Mouse (Mus musculus) embryo, embryonic 10 days (tissue): ENCODE measurements around the gene Phf1.
"Not testable (repeated sequence)": the region's sequence is repeated elsewhere in the genome, so short reads cannot be mapped to it uniquely, and the experiment has no call there.

Source experiments
- DNase-seq: peaks from one replicate; pipeline ENCODE4 v3.0.0-alpha.2; 2015; ENCODE audit warnings: low spot score

Phf1 gene

DNA sequence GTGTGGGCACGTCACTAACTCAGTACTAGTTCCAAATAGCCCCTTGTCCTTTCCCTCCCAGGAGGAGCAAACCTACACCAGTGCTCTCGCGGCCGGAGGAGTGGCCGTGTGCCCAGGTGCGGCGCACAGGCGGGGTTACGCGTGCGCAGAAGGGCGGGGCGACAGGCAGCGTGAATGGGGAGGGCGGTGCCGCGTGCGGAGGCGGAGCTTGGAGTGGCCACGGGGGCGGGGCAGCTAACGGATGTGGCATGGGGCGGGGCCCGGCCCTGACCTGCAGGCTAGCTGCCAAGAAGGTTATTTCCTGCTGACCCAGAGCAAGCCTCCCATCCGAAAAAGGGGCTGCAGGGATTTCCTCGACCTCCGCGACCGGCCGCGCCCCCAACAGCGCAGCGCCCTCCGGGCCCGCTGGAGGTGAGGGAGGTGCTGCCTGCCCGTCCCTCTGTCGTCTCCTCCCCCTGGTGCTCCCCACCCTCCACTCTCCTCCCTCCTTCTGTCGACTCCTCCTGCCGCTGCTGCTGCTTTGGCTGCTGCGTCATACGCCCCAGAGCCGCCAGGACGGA, at the start of gene Phf1:
TSS of gene Phf1 (plus strand) at position 214 of the 560 bp plus-strand sequence.
- peak; percentile 96 for DNase-seq

DNA sequence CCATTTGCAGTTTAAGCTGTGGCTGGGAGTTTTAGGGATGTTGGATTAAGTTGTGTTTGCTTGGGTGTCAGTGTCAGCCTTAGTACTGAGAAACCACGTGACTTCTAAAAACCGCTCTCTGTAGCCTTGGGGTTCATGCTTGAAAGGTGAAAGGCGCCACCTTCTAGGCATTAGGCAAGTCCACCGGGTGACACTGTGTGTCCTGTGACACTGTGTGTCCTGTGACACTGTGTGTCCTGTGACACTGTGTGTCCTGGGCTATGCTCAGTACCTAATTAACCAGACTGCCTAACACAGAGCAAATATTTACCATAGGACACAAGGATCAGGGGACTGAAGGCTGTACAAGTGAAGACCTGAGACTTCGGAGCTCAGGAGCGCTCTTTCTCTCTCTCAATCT, 49.3 kb upstream of the Phf1 start:
- no peak for DNase-seq

DNA sequence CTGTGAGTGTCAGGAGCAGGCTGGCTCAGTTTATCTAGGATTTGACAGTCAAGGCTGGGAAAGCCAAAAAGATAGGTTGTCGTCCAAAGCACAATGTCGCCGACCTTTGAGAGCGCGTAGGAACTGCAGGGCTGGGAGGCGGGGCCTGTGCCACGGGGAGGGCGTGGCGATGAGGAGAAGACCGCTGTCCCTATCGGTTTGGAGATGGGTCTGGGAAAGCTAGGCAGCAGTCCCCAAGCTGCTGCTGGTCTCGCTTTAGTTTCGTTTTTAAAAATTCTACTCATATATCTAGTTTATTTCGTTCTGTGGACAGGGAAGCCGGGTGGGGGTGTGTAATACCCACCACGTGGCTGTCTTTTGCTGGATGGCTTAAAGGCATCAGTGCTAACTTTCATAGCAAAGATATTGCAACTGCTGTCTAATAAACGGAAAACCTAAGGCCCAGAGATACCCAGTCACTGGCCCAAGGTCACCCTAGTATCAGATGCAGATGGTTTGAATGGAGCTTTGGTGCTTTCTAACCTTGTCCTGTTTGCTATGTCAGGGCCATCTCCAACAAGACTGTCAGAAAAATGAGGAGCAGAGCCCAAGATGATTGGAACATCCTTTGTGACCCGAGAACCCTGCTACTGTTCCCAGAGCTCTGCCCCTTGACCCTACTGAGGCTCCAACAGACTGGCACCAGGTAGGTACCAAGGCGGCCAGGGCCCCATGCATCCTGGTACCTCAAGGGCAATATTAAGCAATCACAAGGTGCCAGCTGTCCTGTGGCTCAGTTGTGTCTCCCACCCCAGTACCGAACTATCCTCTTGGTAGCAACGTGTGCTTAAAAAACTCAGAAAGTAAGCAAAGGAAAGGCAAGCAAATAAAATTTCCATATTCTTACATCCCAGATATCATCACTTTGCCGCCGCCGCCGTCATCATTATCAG, 47.6 kb upstream of the Phf1 start:
- DNase-seq, result peak; percentile 94

DNA sequence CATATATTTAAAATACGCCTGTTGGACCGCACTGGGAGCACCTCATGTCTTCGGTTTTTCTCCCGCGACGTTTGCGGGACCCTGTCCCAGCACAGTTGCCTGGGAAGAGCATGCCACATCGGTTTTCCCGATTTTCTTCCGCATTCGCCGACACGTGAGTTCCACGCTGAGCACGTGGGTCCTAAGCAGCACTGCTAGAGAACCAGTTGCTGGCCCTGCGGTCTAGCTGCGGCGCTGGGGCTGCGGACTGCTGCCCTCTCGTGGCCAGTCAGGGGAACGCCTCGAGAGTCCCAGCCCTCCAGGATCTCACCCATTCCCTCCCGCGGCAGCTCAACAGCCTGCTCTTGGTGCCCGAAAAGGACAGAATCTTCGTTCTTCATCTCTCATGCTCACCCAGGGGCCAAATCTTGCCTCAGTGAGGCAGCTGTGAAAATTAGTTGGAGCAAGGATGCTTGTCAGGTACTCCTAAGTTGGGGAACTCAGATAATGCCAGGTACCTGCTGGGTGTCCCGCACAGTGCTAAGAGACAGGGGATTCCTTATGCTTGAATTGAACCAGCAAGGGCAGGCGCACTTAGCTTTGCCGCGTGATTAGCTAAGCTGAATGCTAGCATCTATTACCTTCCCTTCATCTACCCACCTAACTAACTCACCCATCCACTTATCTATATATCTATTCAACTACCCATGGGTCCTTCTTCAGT, 46.7 kb upstream of the Phf1 start:
- peak; percentile 91 for DNase-seq

DNA sequence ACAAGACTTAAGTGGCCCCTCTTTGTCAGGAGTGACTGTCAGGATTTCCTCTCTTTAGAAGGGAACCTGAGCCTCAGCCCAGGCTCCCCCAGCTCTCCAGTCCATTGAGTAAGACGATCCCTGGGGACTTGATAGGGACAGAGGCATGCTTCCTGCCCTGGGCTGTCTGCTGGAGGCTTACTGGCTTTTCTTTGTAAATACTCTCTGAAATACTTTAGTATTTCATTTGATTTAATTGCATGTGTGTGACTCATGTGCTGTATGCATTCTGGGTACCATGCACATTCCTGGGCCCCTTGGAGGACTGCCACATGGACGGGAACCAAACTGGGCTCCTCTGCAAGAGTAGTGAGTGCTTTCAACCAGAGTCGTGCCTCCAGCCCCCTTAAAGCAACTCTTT, 44.9 kb upstream of the Phf1 start:
- DNase-seq, result no peak

DNA sequence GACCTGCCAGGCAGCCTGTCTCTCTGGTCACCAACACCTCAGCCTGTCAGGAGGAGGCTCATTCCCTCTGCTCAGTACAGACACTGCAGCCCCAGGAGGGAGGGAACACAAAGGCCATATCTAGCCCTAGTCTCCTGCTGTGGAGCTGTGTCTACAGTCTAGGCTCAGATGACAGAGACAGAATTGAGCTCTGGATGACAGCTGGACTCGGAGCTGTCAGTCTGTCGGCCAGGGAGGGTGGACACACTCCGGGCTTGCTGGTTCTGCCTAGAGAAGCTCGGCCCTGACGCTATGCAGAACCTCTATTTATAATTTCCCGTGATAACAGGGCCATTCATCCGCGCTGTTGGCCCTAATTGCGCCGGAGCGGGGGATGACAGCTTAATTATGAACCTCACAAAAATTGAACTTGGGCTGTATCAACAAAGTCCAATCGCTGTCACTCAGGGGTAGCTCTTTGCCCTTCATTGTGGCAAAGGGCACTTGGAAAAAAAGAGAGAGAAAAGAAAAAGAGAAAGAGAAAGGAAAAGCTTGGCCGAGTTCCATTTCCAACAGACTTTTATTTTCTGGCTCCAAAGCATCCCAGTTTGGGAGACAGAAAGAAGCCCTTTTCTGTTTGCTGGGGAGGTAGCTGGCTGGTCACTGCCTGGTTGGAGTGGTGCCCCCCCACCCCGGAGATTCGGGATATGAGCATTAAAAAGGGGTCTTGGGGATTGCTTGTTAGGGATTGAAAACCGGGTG, 40.0 kb upstream of the Phf1 start:
- peak; percentile 17 for DNase-seq

DNA sequence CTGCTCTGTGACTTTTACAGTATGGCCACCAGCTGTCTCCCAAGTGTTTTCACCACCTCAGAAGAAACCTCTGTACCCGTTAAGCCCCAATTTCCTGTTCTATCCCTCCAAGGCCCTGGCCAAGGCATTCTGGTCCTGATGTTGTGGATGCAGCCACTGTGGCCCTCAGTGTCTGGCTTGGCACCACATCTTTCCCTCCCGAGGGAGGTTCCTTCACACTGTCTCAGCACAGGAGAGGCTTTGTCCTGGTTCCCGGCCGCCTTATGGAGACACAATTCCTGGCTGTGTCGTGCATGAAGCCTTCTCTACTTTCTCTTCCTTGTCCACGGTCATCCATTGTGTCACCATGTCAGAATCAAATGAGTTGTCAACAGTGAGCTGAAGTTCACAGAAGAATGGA, 39.4 kb upstream of the Phf1 start:
- DNase-seq, result no peak

DNA sequence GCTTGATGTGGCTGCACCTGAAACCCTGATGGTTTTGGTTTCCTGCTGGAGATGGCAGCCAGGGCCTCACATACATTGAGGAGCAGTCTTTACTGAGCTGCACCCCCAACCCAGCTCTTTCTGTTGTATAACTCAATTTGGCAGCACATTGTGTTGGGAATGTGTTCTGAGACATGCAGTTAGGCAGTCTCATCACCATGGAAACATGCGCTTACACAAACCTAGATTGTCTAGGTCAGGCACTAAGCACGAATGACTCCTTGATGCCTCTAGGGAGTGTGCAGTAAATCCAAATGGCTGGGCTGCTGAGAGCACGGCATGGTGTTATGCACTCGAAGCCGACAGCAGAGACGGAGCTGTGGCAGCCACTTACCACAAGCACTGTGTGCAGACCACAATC, 38.5 kb upstream of the Phf1 start:
- DNase-seq, result no peak

DNA sequence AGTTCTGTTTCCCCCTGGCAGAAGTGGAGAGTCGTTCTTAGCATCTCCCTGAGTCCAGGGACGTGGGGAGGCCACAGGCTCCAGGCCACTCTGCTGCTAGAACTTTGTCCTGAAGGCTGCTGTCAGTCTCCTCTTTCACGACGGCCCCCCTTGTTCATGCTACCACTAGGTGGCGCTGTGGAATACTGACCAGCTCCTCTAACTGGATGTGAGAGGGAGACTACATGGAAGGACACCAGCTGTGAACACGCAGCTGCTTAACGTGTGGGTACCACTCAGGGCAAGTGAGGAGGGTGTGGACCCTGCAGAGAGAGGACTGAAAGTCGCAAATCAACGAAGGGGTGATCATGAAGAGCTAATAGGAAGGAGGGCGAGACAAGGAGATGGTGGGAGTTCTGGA, 37.3 kb upstream of the Phf1 start:
- DNase-seq, result peak; percentile 87

DNA sequence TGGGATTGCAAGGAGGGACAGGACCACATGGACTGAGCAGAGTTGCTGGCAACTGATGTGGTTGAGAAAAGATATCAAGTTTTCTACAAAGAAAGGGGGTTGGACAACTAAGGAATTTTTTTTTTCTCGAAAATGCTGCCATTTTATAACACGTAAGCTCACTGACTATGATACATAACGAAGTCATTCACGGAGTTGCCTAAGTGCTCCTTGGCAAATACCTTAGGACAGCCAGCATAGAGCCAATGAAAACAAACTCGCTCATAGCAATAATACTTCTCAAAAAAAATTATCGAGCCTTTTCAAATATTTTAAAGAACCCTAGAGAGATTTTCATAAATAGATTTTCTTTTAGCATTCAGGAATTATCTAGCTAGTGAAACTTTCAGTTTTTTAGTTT, 31.9 kb upstream of the Phf1 start:
- DNase-seq, result no peak

DNA sequence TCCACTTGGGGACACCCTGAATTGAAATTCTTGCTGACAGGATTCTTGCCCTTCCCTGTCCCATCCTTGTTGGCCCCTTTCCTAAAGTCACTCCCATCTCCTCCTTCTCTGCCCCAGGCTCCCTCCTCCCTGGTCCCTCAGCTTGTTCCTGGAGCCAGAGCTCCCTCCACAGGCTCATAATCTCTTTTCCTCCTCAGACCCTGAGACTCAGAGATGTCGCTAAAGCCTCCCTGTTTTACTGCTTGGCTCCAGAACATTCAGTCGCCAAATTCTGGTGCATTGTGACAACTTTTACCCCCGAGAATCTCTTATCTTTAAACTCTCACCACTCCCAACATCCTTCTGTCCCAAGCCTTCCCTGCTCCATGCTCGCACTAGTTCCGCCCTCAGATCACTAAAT, 28.5 kb upstream of the Phf1 start:
- DNase-seq, result no peak

DNA sequence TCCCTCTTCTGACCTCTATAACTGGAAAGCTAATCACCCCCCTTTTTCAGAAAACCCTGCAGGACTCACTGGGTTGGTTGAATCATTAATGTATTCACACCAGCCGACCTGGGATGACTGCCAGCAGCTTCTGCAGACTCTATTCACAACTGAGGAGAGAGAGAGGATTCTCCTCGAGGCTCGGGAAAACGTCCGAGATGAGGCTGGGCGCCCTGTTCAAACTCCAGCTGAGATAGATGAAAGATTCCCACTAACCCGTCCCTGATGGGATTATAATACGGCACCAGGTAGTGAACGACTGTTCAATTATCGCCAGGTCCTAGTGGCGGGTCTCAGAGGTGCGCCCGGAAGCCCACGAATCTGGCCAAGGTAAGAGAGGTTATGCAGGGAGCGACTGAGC, 25.3 kb upstream of the Phf1 start:
- not testable (repeated sequence) for DNase-seq

DNA sequence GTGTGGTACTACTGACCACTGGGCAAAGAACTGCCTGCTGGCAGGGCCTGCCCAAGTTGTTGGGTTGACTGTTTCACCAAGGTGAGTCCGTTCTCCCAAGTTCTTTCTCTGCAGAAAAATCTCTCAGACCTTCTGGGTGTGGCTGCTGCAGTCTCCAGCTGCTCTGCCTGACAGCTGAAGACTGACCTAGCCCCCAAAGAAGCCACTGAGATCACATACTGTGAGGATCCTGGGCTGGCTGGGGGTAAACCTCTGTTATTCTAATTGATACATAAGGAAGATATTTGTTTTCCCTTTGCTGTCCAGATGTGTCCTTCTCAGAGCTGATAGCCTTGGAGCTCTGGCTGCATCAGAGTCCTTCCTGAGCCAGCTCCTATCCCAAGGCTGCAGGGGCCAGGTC, 17.6 kb upstream of the Phf1 start:
- no peak for DNase-seq

DNA sequence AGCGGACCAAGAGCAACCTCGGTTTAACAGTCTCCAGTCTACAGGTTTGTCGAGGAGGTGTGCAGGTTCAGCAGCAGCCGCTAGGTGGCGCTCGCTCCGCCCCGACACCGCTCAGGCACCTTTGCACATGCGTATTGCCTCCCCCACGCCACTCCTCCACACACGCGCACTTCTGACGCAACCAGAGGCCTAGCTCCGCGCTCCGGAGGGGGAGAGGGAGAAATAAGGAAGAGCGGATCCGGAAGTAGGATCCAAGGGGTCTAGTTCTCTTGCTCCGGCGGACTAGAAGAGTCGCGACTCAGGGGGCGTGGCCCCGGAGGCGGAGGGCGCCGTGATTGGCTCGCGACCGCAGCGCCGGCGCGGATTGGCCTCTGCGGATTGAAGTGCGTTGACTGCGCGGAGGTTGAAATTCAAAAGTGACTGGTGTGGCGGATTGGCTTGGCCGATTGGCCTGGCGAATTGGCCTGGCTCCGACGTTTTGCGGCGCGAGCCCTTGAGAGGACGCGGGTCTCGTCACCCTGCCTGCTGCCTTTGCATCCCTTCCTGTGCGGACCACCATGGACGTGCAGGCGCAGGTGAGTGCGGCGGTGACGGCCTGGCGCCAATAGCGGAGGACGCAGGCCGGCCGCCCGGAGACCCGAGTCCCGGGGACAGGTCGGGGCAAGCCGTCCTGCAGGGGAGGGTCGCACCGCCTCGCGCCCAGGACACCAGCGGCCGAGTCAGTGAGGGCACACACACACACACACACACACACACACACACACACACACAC, 16.0 kb upstream of the Phf1 start, which contains the start of gene Kifc5b:
TSS of gene Kifc5b (plus strand) at position 381 of the 772 bp plus-strand sequence.
- peak; percentile 99 for DNase-seq

DNA sequence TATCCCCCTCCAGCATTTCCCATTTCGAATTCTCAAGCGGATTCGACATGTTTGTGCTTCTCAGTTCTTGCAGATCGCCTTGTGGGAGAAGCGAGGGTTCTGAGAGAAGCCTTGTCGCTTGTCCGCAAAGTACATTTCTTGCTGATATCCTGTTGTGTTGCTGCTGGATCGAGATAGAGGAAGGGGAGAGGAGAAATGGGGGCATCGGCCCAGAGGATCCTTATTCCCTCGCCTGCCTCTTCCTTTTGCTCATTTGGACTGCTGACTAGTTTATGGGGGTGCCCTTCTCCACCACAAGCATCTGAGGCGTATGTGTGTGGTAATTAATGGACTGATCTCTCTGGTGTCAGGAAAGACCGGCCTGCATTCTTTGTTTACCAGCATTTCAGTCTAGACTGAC, 15.3 kb upstream of the Phf1 start:
- DNase-seq, result not testable (repeated sequence)

DNA sequence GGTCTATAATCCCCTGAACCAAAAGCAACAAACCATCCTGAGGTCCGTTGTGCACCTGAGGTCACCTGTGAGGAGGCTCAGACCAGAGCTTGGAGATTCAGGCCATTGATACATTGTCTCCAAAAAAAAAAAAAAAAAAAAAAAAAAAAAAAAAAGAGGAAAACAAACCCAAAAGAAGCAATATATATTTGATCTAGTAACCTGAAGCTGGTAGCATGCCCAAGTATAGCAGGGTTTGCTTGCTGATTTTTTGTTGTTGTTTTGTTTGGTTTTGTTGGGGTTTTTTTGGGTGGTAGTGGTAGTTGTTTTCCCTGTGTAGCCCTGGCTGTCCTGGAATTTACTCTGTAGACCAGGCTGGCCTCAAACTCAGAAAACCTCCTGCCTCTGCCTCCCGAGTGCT, 14.5 kb upstream of the Phf1 start:
- no peak for DNase-seq

DNA sequence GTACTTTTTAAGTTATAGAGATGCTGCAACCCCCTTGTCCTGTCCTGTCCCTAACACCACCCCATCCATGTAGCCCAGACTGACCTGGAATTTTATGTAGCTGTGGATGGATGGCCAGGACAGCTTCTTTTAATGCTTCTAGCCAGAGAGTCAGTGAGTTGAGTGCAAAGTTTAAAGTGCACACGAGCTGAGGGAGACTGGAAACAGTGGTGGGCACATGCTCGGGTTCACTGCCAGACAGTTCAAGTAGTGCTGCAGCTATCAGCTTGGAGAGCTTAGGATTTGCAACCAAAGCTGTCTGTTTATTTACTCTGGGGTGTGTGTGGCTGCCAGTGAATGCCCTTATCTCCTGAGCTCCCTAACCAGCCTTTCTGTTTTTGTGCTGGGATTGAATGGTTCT, 13.3 kb upstream of the Phf1 start:
- DNase-seq, result not testable (repeated sequence)

DNA sequence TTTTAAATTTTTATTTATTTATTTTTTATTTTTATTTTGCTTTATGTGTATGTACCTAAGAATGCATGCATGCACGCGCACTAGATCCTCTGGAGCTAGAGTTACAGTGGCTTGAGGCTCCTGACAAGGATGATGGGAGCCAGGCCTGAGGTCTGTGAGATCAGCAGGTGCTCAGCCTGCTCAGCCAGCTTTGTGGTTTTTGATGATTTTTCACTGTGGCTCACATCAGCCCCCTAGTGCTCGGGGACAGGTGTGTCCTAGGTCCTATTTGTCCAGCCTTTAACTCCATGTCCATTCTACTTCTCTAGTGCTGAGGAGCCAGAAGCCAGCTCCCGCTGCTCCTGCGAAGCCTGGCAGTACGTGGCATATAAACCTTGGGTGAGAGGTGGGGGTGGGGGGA, 10.5 kb upstream of the Phf1 start:
- DNase-seq, result not testable (repeated sequence)

DNA sequence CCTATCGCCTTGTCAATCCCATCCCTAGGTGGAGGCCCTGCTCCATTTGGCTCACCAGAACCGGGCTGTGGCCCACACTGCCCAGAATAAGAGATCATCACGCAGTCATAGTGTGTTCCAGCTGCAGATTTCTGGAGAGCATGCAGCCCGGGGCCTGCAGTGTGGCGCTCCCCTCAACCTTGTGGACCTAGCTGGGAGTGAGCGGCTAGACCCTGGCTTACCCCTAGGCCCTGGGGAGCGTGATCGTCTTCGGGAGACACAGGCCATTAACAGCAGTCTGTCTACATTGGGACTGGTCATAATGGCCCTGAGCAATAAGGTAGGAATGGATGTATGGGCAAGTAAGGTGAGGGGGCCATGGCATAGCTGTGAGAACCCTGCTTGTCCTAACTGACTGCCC, 7.4 kb upstream of the Phf1 start:
- not testable (repeated sequence) for DNase-seq

DNA sequence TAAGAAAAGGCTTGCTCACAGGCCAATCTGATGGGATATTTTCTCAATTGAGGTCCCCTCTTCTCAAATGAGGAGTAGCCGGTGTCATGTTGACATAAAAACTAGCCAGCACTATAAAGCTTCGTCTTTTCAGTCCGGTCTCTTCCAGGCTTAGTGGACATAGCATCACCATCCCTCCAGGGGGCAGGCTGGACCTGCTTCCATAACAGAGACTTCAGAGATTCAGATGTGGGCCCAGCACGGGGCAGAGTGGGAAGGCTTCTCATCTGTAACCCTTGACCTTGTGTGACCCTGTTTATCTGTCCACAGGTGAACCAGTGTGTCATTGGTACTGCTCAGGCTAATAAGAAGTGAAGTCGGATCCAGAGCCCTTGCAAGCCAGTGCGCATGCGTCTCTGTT, 1.1 kb upstream of the Phf1 start:
- peak; percentile 74 for DNase-seq

DNA sequence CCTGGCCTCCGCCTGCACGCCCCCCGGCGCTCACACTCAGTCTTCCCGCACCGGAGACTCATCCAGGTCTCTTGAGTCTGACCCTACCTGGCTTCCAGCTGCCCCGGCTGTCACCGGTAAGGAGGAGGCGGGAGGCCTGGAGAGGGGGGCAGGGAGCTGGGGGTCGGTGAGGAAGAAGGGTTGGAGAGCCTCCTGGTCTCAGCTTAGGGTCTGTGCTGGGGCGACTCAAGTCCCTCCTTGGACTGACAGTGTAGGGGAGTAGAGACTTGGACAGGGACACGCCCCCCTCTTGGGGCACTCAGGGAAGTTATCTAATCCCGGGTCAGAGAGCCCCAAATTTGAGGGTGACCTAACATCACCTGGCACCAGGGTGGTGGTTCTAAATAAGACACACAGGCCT, 567 bp downstream of the Phf1 start:
- DNase-seq, result no peak
